Mouse (Mus musculus) lung, adult 2 months (tissue): ENCODE results near the gene Wbp1l. TPM values are rescaled to one million over a fixed set of nuclear protein-coding genes. Genes with fewer than 3 reads are reported as not detected.

Experiments
- DNase-seq: peaks from one replicate; pipeline ENCODE4 v3.0.0; 2022
- H3K4me1 ChIP-seq: fragments of 200-500 bp; 2 replicates; pipeline ENCODE4 v1.6.1; 2011; ENCODE audit warnings: low read length; ENCODE audit not compliant: control insufficient read depth, insufficient read depth
- H3K4me3 ChIP-seq: fragments of 200-500 bp; replicated peaks from 2 replicates; pipeline ENCODE3; 2011; ENCODE audit warnings: low read depth, mild to moderate bottlenecking, control low read depth, low read length; ENCODE audit errors: extremely low read depth
- CTCF ChIP-seq: fragments of 200-500 bp; IDR thresholded peaks from 2 replicates; pipeline ENCODE4 v1.5.1; 2011; ENCODE audit warnings: mild to moderate bottlenecking, low read length, control low read depth; ENCODE audit not compliant: insufficient read depth
- POLR2A ChIP-seq: fragments of 200-500 bp; IDR thresholded peaks from 2 replicates; pipeline ENCODE4 v1.6.1; 2011; ENCODE audit warnings: low read depth, mild to moderate bottlenecking, control low read depth, low read length, borderline replicate concordance; ENCODE audit errors: extremely low read depth
- WGBS: fragments of 180-500 bp; shearing (Covaris S2); methylation state at CpG from one replicate; pipeline ENCODE4 v1.1.7; 2018; 5-methylcytosine and 5-hydroxymethylcytosine counted together
- polyA plus RNA-seq: library from polyadenylated mRNA; depleted of rRNA; stranded (reverse); fragments of >200 nt; gene quantifications from 2 replicates; pipeline ENCODE4 v1.2.3, GENCODE M21; 2012

Gene Wbp1l
- polyA plus RNA-seq, 1 experiment = 54.3 TPM

GRCm38 (mm10) chr19:46689460-46690372 is 90.8 kb downstream of the Wbp1l start, which contains the start of gene Borcs7:
TSS of gene Borcs7 (plus strand) at chr19:46689906.
- TF ChIP-seq POLR2A (peak; percentile 56; the same call in 1 of the 2 replicates), CTCF (no peak)
- DNase-seq = peak; percentile 90
- peaks cover 2% of the 10 kb centered on the region for H3K4me1 ChIP-seq
- peak within 1 kb of the TSS; percentile 100 for H3K4me3 ChIP-seq
- WGBS = 3% methylated on average over 44 of the region's 44 CpGs

- no peak for DNase-seq
- TF ChIP-seq POLR2A (no peak), CTCF (no peak)
- Histone ChIP-seq H3K4me1 (peaks cover 2% of the 10 kb centered on the region), H3K4me3 (peak overlapping the region; percentile 100)
- 74% methylated on average over 11 of the region's 11 CpGs for WGBS
These were observed 91.5 kb downstream of the Wbp1l start for GRCm38 (mm10) chr19:46690387-46690786.

- no peak for TF ChIP-seq POLR2A
- no peak for TF ChIP-seq CTCF
- Histone ChIP-seq H3K4me3 (no peak overlapping the region), H3K4me1 (peaks cover 2% of the 10 kb centered on the region)
- WGBS = 51% methylated on average over 2 of the region's 2 CpGs
- DNase-seq = no peak
These were observed 92.2 kb downstream of the Wbp1l start for GRCm38 (mm10) chr19:46691078-46691477.

GRCm38 (mm10) chr19:46693146-46693545 is 94.3 kb downstream of the Wbp1l start:
- no peak for DNase-seq
- WGBS = 76% methylated on average over 4 of the region's 4 CpGs
- TF ChIP-seq CTCF = no peak
- TF ChIP-seq POLR2A = no peak
- H3K4me3 ChIP-seq = no peak overlapping the region
- H3K4me1 ChIP-seq = peaks cover 2% of the 10 kb centered on the region

- no peaks in the 10 kb centered on the region for H3K4me1 ChIP-seq
- no peak for DNase-seq
- H3K4me3 ChIP-seq = no peak overlapping the region
- TF ChIP-seq POLR2A (no peak), CTCF (no peak)
- 96% methylated on average over 8 of the region's 8 CpGs for WGBS
These were observed 97.6 kb downstream of the Wbp1l start for GRCm38 (mm10) chr19:46696482-46696881.

- Histone ChIP-seq H3K4me3 (no peak overlapping the region), H3K4me1 (no peaks in the 10 kb centered on the region)
- 91% methylated on average over 7 of the region's 7 CpGs for WGBS
- no peak for DNase-seq
- no peak for TF ChIP-seq POLR2A
- no peak for TF ChIP-seq CTCF
These were observed 98.1 kb downstream of the Wbp1l start for GRCm38 (mm10) chr19:46696943-46697342.

- no peak overlapping the region for H3K4me3 ChIP-seq
- no peaks in the 10 kb centered on the region for H3K4me1 ChIP-seq
- no peak for DNase-seq
- WGBS = 58% methylated on average over 19 of the region's 19 CpGs
- TF ChIP-seq CTCF = no peak
These were observed 99.1 kb downstream of the Wbp1l start for GRCm38 (mm10) chr19:46697840-46698517.

GRCm38 (mm10) chr19:46699011-46699481 is 100.2 kb downstream of the Wbp1l start:
- no peaks in the 10 kb centered on the region for H3K4me1 ChIP-seq
- H3K4me3 ChIP-seq = no peak overlapping the region
- DNase-seq = no peak
- 67% methylated on average over 10 of the region's 10 CpGs for WGBS
- TF ChIP-seq POLR2A (no peak), CTCF (no peak)

- 74% methylated on average over 9 of the region's 9 CpGs for WGBS
- Histone ChIP-seq H3K4me3 (no peak overlapping the region), H3K4me1 (no peaks in the 10 kb centered on the region)
- no peak for DNase-seq
- TF ChIP-seq CTCF (no peak), POLR2A (no peak)
These were observed 102.3 kb downstream of the Wbp1l start for GRCm38 (mm10) chr19:46701156-46701555.
